Mouse (Mus musculus) myocyte (in vitro differentiated cells): ENCODE data around the gene Baiap2l2. TPM values are rescaled to one million over a fixed set of nuclear protein-coding genes. Genes with fewer than 3 reads are reported as not detected.
A peak's percentile ranks its signal among the peaks of the same experiment; 100 is the strongest.

Source experiments
- H3K27me3 ChIP-seq: one replicate; pipeline ENCODE4 v1.6.1; 2011; ENCODE audit not compliant: control insufficient read depth, insufficient read depth, insufficient read length
- H3K36me3 ChIP-seq: one replicate; pipeline ENCODE4 v1.6.1; 2011; ENCODE audit not compliant: control insufficient read depth, insufficient read depth
- H3K4me2 ChIP-seq: one replicate; pipeline ENCODE4 v1.6.1; 2011; ENCODE audit warnings: low read depth, control low read depth
- H3K4me3 ChIP-seq: one replicate; pipeline ENCODE4 v1.5.1; 2011; ENCODE audit warnings: mild to moderate bottlenecking, control low read depth, moderate library complexity
- H3K79me2 ChIP-seq: one replicate; pipeline ENCODE4 v1.6.1; 2011; ENCODE audit not compliant: control insufficient read depth, insufficient read depth
- H3ac ChIP-seq: one replicate; pipeline ENCODE4 v1.6.1; 2011; ENCODE audit not compliant: control insufficient read depth, insufficient read length
- CEBPB ChIP-seq: IDR thresholded peaks from 2 replicates; pipeline ENCODE4 v1.6.1; 2011; ENCODE audit warnings: mild to moderate bottlenecking, moderate library complexity; ENCODE audit not compliant: poor library complexity, insufficient read depth, severe bottlenecking
- E2F4 ChIP-seq: IDR thresholded peaks from one replicate; pipeline ENCODE4 v1.6.1; 2011; ENCODE audit warnings: mild to moderate bottlenecking, control low read depth, moderate library complexity; ENCODE audit not compliant: insufficient read depth
- MAX ChIP-seq: IDR thresholded peaks from one replicate; pipeline ENCODE4 v1.6.1; 2011; ENCODE audit warnings: low read depth, mild to moderate bottlenecking, control low read depth
- MYOD1 ChIP-seq, 3 experiments: IDR thresholded peaks; one replicate each; pipeline ENCODE4 v1.6.1; 2011; ENCODE audit warnings: control low read depth in 2 of 3, low read depth in 2 of 3, mild to moderate bottlenecking in 2 of 3, moderate library complexity in 1 of 3; ENCODE audit not compliant: insufficient read length in 2 of 3, control insufficient read depth in 1 of 3
- MYOG ChIP-seq, 3 experiments: IDR thresholded peaks; one replicate each; pipeline ENCODE4 v1.6.1; 2011; ENCODE audit warnings: control low read depth in 2 of 3, low read depth in 2 of 3, mild to moderate bottlenecking in 2 of 3; ENCODE audit not compliant: insufficient read length in 2 of 3, control insufficient read depth in 1 of 3, insufficient read depth in 1 of 3
- POLR2A ChIP-seq: IDR thresholded peaks from one replicate; pipeline ENCODE4 v1.6.1; 2011; ENCODE audit warnings: low read depth, mild to moderate bottlenecking, control low read depth, moderate library complexity; ENCODE audit not compliant: insufficient read length
- POLR2AphosphoS2 ChIP-seq: IDR thresholded peaks from one replicate; pipeline ENCODE4 v1.6.1; 2011; ENCODE audit warnings: low read depth, control low read depth; ENCODE audit not compliant: insufficient read length
- REST ChIP-seq: IDR thresholded peaks from one replicate; pipeline ENCODE4 v1.6.1; 2011; ENCODE audit warnings: mild to moderate bottlenecking, control low read depth, moderate library complexity; ENCODE audit not compliant: insufficient read depth, insufficient read length
- SRF ChIP-seq: IDR thresholded peaks from one replicate; pipeline ENCODE4 v1.6.1; 2011; ENCODE audit warnings: low read depth; ENCODE audit not compliant: control insufficient read depth, insufficient read length
- TCF12 ChIP-seq: IDR thresholded peaks from one replicate; pipeline ENCODE4 v1.6.1; 2011; ENCODE audit warnings: mild to moderate bottlenecking, control low read depth; ENCODE audit not compliant: poor library complexity, insufficient read depth, severe bottlenecking
- TCF3 ChIP-seq: IDR thresholded peaks from one replicate; pipeline ENCODE4 v1.6.1; 2011; ENCODE audit warnings: low read depth, control low read depth; ENCODE audit not compliant: insufficient read length
- USF1 ChIP-seq: IDR thresholded peaks from one replicate; pipeline ENCODE4 v1.6.1; 2011; ENCODE audit warnings: low read depth, mild to moderate bottlenecking, control low read depth, moderate library complexity
- polyA plus RNA-seq: library from polyadenylated mRNA; unstranded; fragments of >200 nt; fragmentation: generic; extraction: Trizol; gene quantifications from one replicate; pipeline ENCODE4 v1.2.1, GENCODE M21; 2012; ENCODE audit warnings: missing spikeins

The Baiap2l2 gene
- polyA plus RNA-seq, 1 experiment: 1.7 TPM

- Histone ChIP-seq H3K79me2 (no peaks in the 10 kb centered on the region), H3K27me3 (peaks cover 57% of the 10 kb centered on the region), H3K4me3 (no peak overlapping the region), H3K4me2 (no peak overlapping the region), H3K36me3 (no peaks in the 10 kb centered on the region), H3ac (no peak overlapping the region)
- TF ChIP-seq TCF3: no peak
- no peak for TF ChIP-seq POLR2A
- no peak for TF ChIP-seq MYOD1 (IDR thresholded peaks at IDR 0.05; ENCODE audit: control insufficient read depth in 1 of 3, insufficient read length in 2 of 3, low read depth in 2 of 3)
- no peak for TF ChIP-seq POLR2AphosphoS2
- TF ChIP-seq SRF: no peak
- no peak for TF ChIP-seq TCF12
- TF ChIP-seq CEBPB: no peak
- TF ChIP-seq E2F4: no peak
- no peak for TF ChIP-seq MYOG (IDR thresholded peaks at IDR 0.05; ENCODE audit: control insufficient read depth in 1 of 3, insufficient read depth in 1 of 3, insufficient read length in 2 of 3, low read depth in 2 of 3)
- no peak for TF ChIP-seq REST
Observed at GRCm38 (mm10) chr15:79263726-79264125, 21.6 kb downstream of the Baiap2l2 start.

GRCm38 (mm10) chr15:79262786-79263309 is 22.5 kb downstream of the Baiap2l2 start:
- H3ac ChIP-seq: no peak overlapping the region
- no peaks in the 10 kb centered on the region for H3K36me3 ChIP-seq
- no peak for TF ChIP-seq SRF
- TF ChIP-seq REST: no peak
- TF ChIP-seq MYOD1 (IDR thresholded peaks at IDR 0.05; ENCODE audit: control insufficient read depth in 1 of 3, insufficient read length in 2 of 3, low read depth in 2 of 3): peak in 2 of 3 experiments; percentile 29 to 83
- no peaks in the 10 kb centered on the region for H3K79me2 ChIP-seq
- no peak overlapping the region for H3K4me2 ChIP-seq
- H3K27me3 ChIP-seq: peaks cover 48% of the 10 kb centered on the region
- H3K4me3 ChIP-seq: no peak overlapping the region

- H3K79me2 ChIP-seq: no peaks in the 10 kb centered on the region
- no peak overlapping the region for H3ac ChIP-seq
- peak in 1 of 3 experiments; percentile 57 for TF ChIP-seq MYOD1 (IDR thresholded peaks at IDR 0.05; ENCODE audit: control insufficient read depth in 1 of 3, insufficient read length in 2 of 3, low read depth in 2 of 3)
- no peak for TF ChIP-seq SRF
- no peak for TF ChIP-seq POLR2AphosphoS2
- TF ChIP-seq TCF3: no peak
- TF ChIP-seq MAX: no peak
- no peak for TF ChIP-seq E2F4
- no peak for TF ChIP-seq USF1
- TF ChIP-seq REST: no peak
- no peak for TF ChIP-seq POLR2A
- TF ChIP-seq MYOG (IDR thresholded peaks at IDR 0.05; ENCODE audit: control insufficient read depth in 1 of 3, insufficient read depth in 1 of 3, insufficient read length in 2 of 3, low read depth in 2 of 3): peak in 2 of 3 experiments; percentile 18 to 65
- no peak for TF ChIP-seq TCF12
- TF ChIP-seq CEBPB: no peak
- H3K27me3 ChIP-seq: peaks cover 45% of the 10 kb centered on the region
- H3K36me3 ChIP-seq: no peaks in the 10 kb centered on the region
- no peak overlapping the region for H3K4me3 ChIP-seq
- peak overlapping the region; percentile 27 for H3K4me2 ChIP-seq
Observed at GRCm38 (mm10) chr15:79262375-79262774, 23.0 kb downstream of the Baiap2l2 start.

GRCm38 (mm10) chr15:79261757-79262156 is 23.6 kb downstream of the Baiap2l2 start:
- Histone ChIP-seq H3K4me2 (peak overlapping the region; percentile 27), H3K4me3 (no peak overlapping the region), H3K27me3 (peaks cover 39% of the 10 kb centered on the region), H3ac (no peak overlapping the region), H3K36me3 (no peaks in the 10 kb centered on the region), H3K79me2 (no peaks in the 10 kb centered on the region)
- no peak for TF ChIP-seq TCF12

- Histone ChIP-seq H3K79me2 (no peaks in the 10 kb centered on the region), H3K27me3 (peaks cover 34% of the 10 kb centered on the region), H3ac (no peak overlapping the region), H3K36me3 (no peaks in the 10 kb centered on the region), H3K4me3 (no peak overlapping the region), H3K4me2 (peak overlapping the region; percentile 50)
- TF ChIP-seq TCF3 (no peak), CEBPB (no peak), MYOG (IDR thresholded peaks at IDR 0.05; ENCODE audit: control insufficient read depth in 1 of 3, insufficient read depth in 1 of 3, insufficient read length in 2 of 3, low read depth in 2 of 3) (no peak)
Observed at GRCm38 (mm10) chr15:79261095-79261725, 24.1 kb downstream of the Baiap2l2 start.
